Mouse (Mus musculus): ENCODE results near the gene Themis. TPM values are rescaled to one million over a fixed set of nuclear protein-coding genes. Genes with fewer than 3 reads are reported as not detected.

Themis gene
- under 1 TPM; 0.10 to 0.60 TPM for total RNA-seq (2021)

GRCm38 (mm10) chr10:28668261-28668660, at the start of gene Themis:
TSS of gene Themis (plus strand) at chr10:28668360.
- intact Hi-C loops (cut with DNase I), result no loop called here
- DNase-seq, result peak in 1 of 2 experiments; percentile 6

- no peak for DNase-seq
- intact Hi-C loops (cut with DNase I), result no loop called here
Observed at GRCm38 (mm10) chr10:28619415-28619814, 48.7 kb upstream of the Themis start.

GRCm38 (mm10) chr10:28636096-28636495, 32.1 kb upstream of the Themis start:
- no peak for DNase-seq
- intact Hi-C loops (cut with DNase I), result no loop called here

GRCm38 (mm10) chr10:28641887-28642286, 26.3 kb upstream of the Themis start:
- intact Hi-C loops (cut with DNase I), result no loop called here
- no peak for DNase-seq

- no peak for DNase-seq
- intact Hi-C loops (cut with DNase I), result no loop called here
Observed at GRCm38 (mm10) chr10:28647855-28648254, 20.3 kb upstream of the Themis start.

GRCm38 (mm10) chr10:28649109-28649899, 18.9 kb upstream of the Themis start:
- intact Hi-C loops (cut with DNase I), result no loop called here
- DNase-seq, result no peak

GRCm38 (mm10) chr10:28649900-28650160, 18.3 kb upstream of the Themis start:
- DNase-seq, result no peak
- intact Hi-C loops (cut with DNase I), result no loop called here

GRCm38 (mm10) chr10:28651910-28652309, 16.2 kb upstream of the Themis start:
- no peak for DNase-seq
- intact Hi-C loops (cut with DNase I), result no loop called here

GRCm38 (mm10) chr10:28654733-28655132, 13.4 kb upstream of the Themis start:
- intact Hi-C loops (cut with DNase I), result no loop called here
- no peak for DNase-seq

GRCm38 (mm10) chr10:28665141-28665540, 3.0 kb upstream of the Themis start:
- intact Hi-C loops (cut with DNase I), result no loop called here
- no peak for DNase-seq

- no peak for DNase-seq
- intact Hi-C loops (cut with DNase I), result no loop called here
Observed at GRCm38 (mm10) chr10:28673931-28674330, 5.8 kb downstream of the Themis start.

GRCm38 (mm10) chr10:28675337-28675736, 7.2 kb downstream of the Themis start:
- intact Hi-C loops (cut with DNase I), result no loop called here
- no peak for DNase-seq

GRCm38 (mm10) chr10:28694981-28695380, 26.8 kb downstream of the Themis start:
- no peak for DNase-seq
- intact Hi-C loops (cut with DNase I), result no loop called here

- intact Hi-C loops (cut with DNase I), result no loop called here
- DNase-seq, result no peak
Observed at GRCm38 (mm10) chr10:28696032-28696431, 27.9 kb downstream of the Themis start.

GRCm38 (mm10) chr10:28698175-28698574, 30.0 kb downstream of the Themis start:
- DNase-seq, result no peak
- intact Hi-C loops (cut with DNase I), result no loop called here

GRCm38 (mm10) chr10:28721828-28722227, 53.7 kb downstream of the Themis start:
- intact Hi-C loops (cut with DNase I), result no loop called here
- no peak for DNase-seq

- intact Hi-C loops (cut with DNase I), result no loop called here
- no peak for DNase-seq
Observed at GRCm38 (mm10) chr10:28723266-28723665, 55.1 kb downstream of the Themis start.

GRCm38 (mm10) chr10:28730122-28730521, 62.0 kb downstream of the Themis start:
- intact Hi-C loops (cut with DNase I), result loop anchor here (1.0 kb wide), 1 partner anchor 245 kb away; no protein-coding TSS in a partner anchor
- DNase-seq, result peak; percentile 23 to 40

- intact Hi-C loops (cut with DNase I), result no loop called here
- DNase-seq, result no peak
Observed at GRCm38 (mm10) chr10:28737953-28738352, 69.8 kb downstream of the Themis start.

GRCm38 (mm10) chr10:28746426-28746825, 78.3 kb downstream of the Themis start:
- intact Hi-C loops (cut with DNase I), result no loop called here
- DNase-seq, result no peak

GRCm38 (mm10) chr10:28753321-28753720, 85.2 kb downstream of the Themis start:
- intact Hi-C loops (cut with DNase I), result no loop called here
- no peak for DNase-seq

- intact Hi-C loops (cut with DNase I), result no loop called here
Observed at GRCm38 (mm10) chr10:28754927-28755326, 86.8 kb downstream of the Themis start.

More at GRCm38 (mm10) chr10:28754927-28755326, 86.8 kb downstream of the Themis start:
- no peak for DNase-seq

All from heart, postnatal 10 days (tissue).